In genomic region chr2:92431611-92432179, GRCm38 (mm10) we compare ENCODE assay signal across 8 mouse cellular contexts. TPM values are rescaled to one million over a fixed set of nuclear protein-coding genes. Genes with fewer than 3 reads are reported as not detected.
A peak's percentile ranks its signal among the peaks of the same experiment; 100 is the strongest.
DNase-seq lines count a peak whose midpoint lies in the region; ATAC-seq lines count a peak whose summit lies in the region.

No protein-coding gene starts in this region.

- H3K9me3 ChIP-seq in limb, embryonic 13.5 days: no peaks in the 10 kb centered on the region
- no peaks in the 10 kb centered on the region for H3K9me3 ChIP-seq in stomach, embryonic 16.5 days (replicated peaks; ENCODE audit: control insufficient read depth, low read length)

- H3K27ac ChIP-seq in limb, embryonic 13.5 days: peak overlapping the region; percentile 22; the same call in 1 of the 2 replicates
- peak overlapping the region; percentile 76 for H3K27ac ChIP-seq in stomach, embryonic 16.5 days (ENCODE audit: low read length)

- peak overlapping the region; percentile 83 for H3K4me2 ChIP-seq in limb, embryonic 13.5 days (replicated peaks)
- H3K4me2 ChIP-seq in stomach, embryonic 16.5 days (ENCODE audit: low read depth, low read length): peak overlapping the region; percentile 92

- 44% methylated on average over 11 of the region's 11 CpGs for WGBS in limb, embryonic 13.5 days
- 31% methylated on average over 11 of the region's 11 CpGs for WGBS in stomach, embryonic 16.5 days

- peak overlapping the region; percentile 60 for H3K9ac ChIP-seq in limb, embryonic 13.5 days
- peak overlapping the region; percentile 82 for H3K9ac ChIP-seq in stomach, embryonic 16.5 days (ENCODE audit: low read length)

- H3K36me3 ChIP-seq in limb, embryonic 13.5 days: no peaks in the 10 kb centered on the region
- no peaks in the 10 kb centered on the region for H3K36me3 ChIP-seq in stomach, embryonic 16.5 days (ENCODE audit: control insufficient read depth, insufficient read depth, low read length)

- H3K4me1 ChIP-seq in limb, embryonic 13.5 days: peaks cover 68% of the 10 kb centered on the region
- H3K4me1 ChIP-seq in stomach, embryonic 16.5 days (ENCODE audit: control insufficient read depth, insufficient read depth, low read length): peaks cover 63% of the 10 kb centered on the region

- DNase-seq in cerebellum, adult 9-11 months: peak; percentile 67
- no peak for DNase-seq in cerebellum, postnatal 4 days (ENCODE audit: low spot score in 2 of 2)
- DNase-seq in right cerebral cortex, postnatal 4 days: peak; percentile 22
- no peak for DNase-seq in right cerebral cortex, adult 18-20 months
- no peak for DNase-seq in thymus, postnatal 25 days
- DNase-seq in spleen, postnatal 14 days (ENCODE audit: low spot score in 2 of 2): no peak

- ATAC-seq in limb, embryonic 13.5 days (ENCODE audit: low FRiP score, low read depth): no peak
- no peak for ATAC-seq in stomach, embryonic 16.5 days (ENCODE audit: insufficient read depth, low FRiP score)

- H3K4me3 ChIP-seq in limb, embryonic 13.5 days: peak overlapping the region; percentile 94
- H3K4me3 ChIP-seq in stomach, embryonic 16.5 days (replicated peaks; ENCODE audit: low read length): peak overlapping the region; percentile 75

- H3K27me3 ChIP-seq in limb, embryonic 13.5 days: peaks cover 7% of the 10 kb centered on the region; the same call in 1 of the 2 replicates
- H3K27me3 ChIP-seq in stomach, embryonic 16.5 days (ENCODE audit: control insufficient read depth, insufficient read depth, low read length): no peaks in the 10 kb centered on the region

RNA-seq across cellular contexts. Expression of gene Cry2, which starts 2.1 kb away (rescaled TPM):
- polyA plus RNA-seq in limb, embryonic 13.5 days (2015; fragmentation: Nextera tagmentation; extraction: Ambion mirVana): 31.0 and 34.9 TPM in 2 replicates
- 23.4 and 26.5 TPM in 2 replicates for polyA plus RNA-seq in stomach, embryonic 16.5 days (2015; fragmentation: Nextera tagmentation; extraction: Ambion mirVana)

RNA-seq across cellular contexts. Expression of gene Slc35c1, which starts 28.6 kb away (rescaled TPM):
- polyA plus RNA-seq in limb, embryonic 13.5 days (2015; fragmentation: Nextera tagmentation; extraction: Ambion mirVana): 10.6 and 11.7 TPM in 2 replicates
- 34.5 and 40.4 TPM in 2 replicates for polyA plus RNA-seq in stomach, embryonic 16.5 days (2015; fragmentation: Nextera tagmentation; extraction: Ambion mirVana)

RNA-seq across cellular contexts. Expression of gene Mapk8ip1, which starts 30.6 kb away (rescaled TPM):
- 27.6 and 28.9 TPM in 2 replicates for polyA plus RNA-seq in limb, embryonic 13.5 days (2015; fragmentation: Nextera tagmentation; extraction: Ambion mirVana)
- 12.5 and 14.9 TPM in 2 replicates for polyA plus RNA-seq in stomach, embryonic 16.5 days (2015; fragmentation: Nextera tagmentation; extraction: Ambion mirVana)

RNA-seq across cellular contexts. Expression of gene 1700029I15Rik, which starts 49.4 kb away (rescaled TPM):
- 2.3 and 4.8 TPM in 2 replicates for polyA plus RNA-seq in limb, embryonic 13.5 days (2015; fragmentation: Nextera tagmentation; extraction: Ambion mirVana)
- polyA plus RNA-seq in stomach, embryonic 16.5 days (2015; fragmentation: Nextera tagmentation; extraction: Ambion mirVana): 3.5 and 5.4 TPM in 2 replicates

RNA-seq across cellular contexts. Expression of gene Large2, which starts 57.0 kb away (rescaled TPM):
- 11.9 and 13.3 TPM in 2 replicates for polyA plus RNA-seq in limb, embryonic 13.5 days (2015; fragmentation: Nextera tagmentation; extraction: Ambion mirVana)
- 12.6 and 15.5 TPM in 2 replicates for polyA plus RNA-seq in stomach, embryonic 16.5 days (2015; fragmentation: Nextera tagmentation; extraction: Ambion mirVana)

Comparison
In these comparisons a context has a peak if more than half of its experiments do, and no peak if none do; other contexts are left out.
1. DNase-seq: peak in cerebellum, adult 9-11 months (single experiment) and right cerebral cortex, postnatal 4 days (single experiment); none in cerebellum, postnatal 4 days (0 of 2), right cerebral cortex, adult 18-20 months (single experiment), thymus, postnatal 25 days (single experiment) and spleen, postnatal 14 days (0 of 2).